Mouse (Mus musculus): ENCODE measurements around the gene Yipf6. TPM values are rescaled to one million over a fixed set of nuclear protein-coding genes. Genes with fewer than 3 reads are reported as not detected.
"Not testable (repeated sequence)": the region's sequence is repeated elsewhere in the genome, so short reads cannot be mapped to it uniquely, and the experiment has no call there.

Gene Yipf6
- polyA plus RNA-seq (2012; rRNA removed): 32.6 and 33.7 TPM in 2 replicates

DNA sequence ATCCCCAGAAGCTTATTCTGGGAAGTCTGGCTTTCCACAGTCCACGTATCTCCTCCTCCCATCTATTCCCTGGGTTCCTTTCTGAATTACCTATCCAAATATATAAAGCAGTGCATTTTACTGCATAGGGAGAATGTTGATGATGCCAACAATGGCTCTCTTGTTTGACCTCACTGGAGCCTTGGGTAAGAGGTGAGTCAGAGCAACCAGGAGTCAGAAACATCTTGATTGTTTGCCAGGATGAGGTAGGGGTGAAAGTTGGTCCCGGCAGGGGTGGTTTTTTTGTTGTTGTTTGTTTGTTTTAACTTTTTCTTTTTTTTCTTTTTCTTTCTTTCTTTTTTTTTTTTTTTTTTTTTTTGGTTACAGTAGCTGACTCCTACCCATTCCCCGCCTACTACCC, at the start of gene Yipf6:
Gene Yipf6, plus strand, starts transcription at position 216 of the 400 bp plus-strand sequence.
- no peak for DNase-seq (ENCODE audit: low read depth)

DNA sequence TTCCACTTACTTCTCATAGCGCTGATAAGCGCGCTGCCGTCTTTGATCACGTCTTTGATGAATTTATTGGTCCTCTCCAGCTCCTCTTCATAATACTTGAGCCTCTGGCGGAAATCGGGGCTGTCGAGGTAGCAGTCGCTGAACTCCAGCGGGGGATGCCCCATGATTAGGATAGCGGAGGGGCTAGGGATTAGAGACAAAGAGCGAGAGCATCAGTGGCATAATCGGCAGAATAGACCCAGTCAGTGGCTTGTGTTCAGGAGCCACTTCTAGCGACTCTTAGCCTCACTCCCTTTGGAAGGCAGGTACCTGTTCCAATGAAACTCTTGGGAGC, 46.1 kb upstream of the Yipf6 start:
- no peak for DNase-seq (ENCODE audit: low read depth)

DNA sequence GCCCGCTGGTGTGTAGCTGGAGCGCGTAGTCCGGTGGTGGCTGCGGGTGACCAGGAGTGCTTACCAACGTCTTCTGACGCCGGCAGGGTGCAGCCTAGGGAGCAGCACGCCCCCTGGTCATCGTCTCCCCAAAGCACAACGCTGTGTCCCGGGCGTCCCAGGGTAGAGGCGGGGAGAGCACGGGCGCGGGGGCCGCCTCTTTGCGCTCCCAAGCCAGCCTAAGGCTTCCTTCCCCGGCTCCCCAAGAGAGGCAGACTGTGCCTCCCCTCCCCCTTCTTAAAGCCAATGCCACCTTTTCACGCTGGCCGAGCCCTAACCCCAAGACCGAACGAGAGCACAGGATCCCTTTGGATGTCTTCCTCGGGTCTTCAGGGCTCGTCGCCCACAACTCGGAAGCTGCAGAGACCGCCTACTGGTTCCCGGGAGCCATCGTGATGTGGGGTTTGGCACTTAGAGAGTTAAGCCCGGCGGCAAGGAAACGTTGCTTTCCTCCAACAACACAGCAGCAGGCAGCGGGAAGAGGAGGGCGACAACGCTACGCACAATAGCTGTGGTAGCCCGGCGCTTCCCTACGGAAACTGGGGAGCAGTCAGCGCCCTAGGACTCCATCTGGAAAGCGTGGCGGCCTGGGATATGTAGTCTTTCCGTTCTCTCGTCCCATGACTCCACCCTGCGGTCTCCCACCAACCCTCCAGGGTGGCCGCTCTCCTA, 45.6 kb upstream of the Yipf6 start, which contains the start of gene Ophn1:
Gene Ophn1, minus strand, starts transcription at position 620 of the 711 bp plus-strand sequence.
- no peak for DNase-seq (ENCODE audit: low read depth)

DNA sequence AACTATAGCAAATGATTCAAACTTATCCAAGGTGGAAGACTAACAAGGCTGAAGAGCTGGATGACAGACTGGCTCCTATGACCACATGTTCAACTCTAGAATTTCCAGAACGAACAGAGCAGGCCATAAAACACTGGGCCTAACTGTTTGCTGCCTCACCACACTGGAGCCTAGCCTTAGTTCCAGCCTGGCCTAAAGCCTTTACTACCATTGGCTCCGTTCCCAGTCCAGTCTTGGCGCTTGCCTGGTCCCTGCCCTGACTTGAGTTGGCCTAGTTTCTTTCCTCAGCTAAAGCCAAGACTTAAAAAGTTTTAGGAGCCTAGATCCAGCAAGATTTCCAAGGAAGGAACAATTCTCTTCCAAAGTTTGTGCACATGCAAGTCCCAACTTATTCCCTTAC, 37.8 kb upstream of the Yipf6 start:
- DNase-seq (ENCODE audit: low read depth): peak; percentile 49

DNA sequence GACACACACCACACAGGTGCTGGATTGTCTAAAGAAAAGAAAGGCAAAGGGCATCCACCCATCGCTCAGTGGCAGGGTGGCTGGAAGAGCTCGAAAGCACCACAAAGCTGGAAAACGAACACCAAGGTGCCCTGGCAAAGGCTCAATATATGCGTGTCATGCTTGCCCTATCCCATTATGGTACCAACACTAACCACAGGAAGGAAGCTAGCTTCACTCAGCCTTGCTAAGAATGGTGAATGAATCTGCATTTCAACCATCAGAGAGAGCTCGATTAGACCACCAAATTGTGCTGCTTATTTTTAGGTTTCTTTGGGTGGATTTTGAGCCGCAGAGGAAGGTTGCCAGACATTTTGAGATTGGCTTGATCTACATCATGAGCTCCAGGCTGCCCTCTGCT, 31.9 kb upstream of the Yipf6 start:
- no peak for DNase-seq (ENCODE audit: low read depth)

DNA sequence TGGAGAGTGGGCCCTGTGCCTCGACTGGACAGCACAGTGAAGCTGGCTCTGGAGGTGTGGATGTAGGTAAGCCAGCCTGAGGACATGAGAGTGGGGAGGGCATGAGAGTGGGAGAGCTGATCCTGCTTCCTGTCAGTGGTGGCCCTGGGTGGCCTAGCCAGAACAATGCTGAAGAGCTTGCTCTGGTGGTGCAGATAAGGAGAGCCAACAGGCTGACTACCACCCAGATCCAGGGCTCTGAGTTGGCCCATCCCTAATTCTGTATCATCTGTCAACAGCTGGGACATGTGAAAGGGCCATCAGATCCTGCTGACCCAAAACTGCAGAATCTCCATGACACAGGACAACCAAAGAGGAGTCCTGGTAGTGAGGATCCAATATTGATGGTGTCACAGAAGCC, 27.2 kb upstream of the Yipf6 start:
- DNase-seq (ENCODE audit: low read depth): no peak

DNA sequence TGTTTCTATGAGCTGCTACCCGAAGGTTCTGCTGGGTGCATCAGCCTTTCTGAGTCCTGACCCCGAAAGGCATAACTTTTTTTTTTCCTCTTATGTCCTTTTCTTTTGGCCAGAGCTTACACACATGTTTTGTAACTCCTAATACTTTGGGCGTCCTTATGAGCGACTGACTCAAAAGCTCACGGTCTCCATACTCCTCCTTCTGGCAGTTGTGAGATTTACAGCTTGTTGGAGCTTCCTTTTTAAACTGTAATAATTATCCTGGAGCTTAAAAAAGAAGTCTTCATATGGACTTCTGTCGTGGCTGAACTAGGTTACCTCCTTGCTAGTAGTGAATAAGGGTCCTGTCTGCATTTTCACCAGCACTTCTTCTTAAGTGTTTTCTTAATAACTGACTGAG, 16.7 kb upstream of the Yipf6 start:
- no peak for DNase-seq (ENCODE audit: low read depth)

DNA sequence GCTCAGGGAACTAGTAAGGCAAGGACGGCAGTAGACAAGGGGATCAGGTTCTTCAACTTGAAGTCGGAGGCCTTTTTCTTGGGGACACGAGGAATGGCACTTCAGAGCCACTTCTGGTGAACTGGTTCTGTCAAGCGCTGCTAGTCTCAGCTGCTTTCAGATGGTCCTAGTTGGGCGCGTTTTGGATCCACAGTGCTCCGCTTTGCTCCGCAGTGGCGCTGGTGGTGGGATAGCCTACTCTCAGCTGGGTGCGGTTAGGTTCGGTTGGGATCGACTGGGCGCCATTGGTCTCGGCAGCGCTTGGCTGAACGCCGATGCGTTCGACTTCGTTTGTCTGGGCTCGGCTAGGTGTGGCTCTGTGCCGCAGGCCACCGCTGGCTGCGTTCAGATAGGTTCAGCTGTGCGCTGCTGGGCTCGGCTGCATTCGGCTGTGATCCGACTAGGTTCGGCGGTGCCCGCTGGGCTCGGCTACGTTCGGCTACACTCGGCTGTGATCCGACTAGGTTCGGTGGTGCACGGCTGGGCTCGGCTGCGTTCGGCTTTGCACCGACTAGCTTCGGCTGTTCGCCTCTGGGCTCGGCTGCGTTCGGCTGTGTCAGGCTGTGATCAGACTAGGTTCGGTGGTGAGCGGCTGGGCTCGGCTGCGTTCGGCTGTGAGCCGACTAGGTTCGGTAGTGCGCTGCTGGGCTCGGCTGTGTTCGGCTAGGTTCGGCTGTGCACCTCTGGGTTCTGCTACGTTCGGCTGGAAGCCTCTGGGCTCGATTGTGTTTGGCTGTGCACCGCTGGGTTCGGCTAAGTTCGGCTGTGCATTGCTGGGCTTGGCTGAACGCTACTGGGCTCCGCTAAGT, 815 bp downstream of the Yipf6 start:
- no peak for DNase-seq (ENCODE audit: low read depth)

DNA sequence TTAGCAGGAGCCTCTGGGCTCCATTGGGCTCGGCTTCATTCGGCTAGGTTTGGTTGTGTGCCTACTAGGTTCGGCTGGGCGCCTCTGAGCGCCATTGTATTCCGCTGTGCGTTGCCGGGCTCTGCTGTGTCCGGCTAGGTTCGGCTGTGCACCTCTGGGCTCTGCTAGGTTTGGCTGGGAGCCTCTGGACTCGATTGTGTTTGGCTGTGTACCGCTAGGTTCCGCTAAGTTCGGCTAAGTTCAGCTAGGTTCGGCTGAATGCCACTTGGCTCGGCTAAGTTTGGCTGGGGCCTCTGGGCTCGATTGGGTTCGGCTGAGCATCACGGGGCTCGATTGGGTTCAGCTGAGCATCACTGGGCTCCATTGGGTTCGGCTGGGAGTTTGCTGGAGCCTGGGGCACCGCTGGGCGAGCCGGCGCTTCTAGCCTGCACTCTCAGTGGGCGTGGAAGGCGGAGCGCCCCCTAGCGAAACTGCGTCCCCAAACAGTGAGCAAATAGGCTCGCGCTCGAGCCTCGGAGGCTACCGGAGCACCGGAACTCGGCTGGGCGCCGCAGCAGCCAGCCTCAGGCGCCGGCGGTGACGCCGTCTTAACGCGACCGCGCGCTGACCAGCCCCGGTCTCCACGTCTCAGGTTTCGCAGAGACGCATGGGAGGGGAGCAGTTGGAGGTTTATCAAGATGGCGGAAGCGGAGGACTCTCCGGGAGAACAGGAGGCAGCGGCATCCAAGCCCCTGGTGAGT, 1.6 kb downstream of the Yipf6 start:
- DNase-seq (ENCODE audit: low read depth): no peak

DNA sequence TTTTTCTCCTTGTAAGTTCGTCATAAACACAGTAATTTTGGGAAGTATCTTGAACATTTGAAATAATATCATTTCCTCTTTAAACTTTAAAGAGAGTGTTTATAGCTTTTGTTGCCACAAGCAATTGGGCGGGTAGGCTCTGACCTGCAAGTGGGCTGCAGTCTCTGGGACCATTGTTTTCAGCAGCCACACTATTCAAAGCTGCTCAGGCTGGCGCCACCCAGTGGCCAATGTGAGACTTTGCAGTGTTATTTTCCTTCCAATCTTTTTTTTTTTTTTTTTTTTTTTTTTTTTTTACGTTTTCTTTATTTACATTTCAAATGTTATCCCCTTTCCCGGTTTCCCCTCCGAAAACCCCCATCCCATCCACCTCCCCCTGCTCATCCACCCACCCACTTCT, 17.8 kb downstream of the Yipf6 start:
- no peak for DNase-seq (ENCODE audit: low read depth)

DNA sequence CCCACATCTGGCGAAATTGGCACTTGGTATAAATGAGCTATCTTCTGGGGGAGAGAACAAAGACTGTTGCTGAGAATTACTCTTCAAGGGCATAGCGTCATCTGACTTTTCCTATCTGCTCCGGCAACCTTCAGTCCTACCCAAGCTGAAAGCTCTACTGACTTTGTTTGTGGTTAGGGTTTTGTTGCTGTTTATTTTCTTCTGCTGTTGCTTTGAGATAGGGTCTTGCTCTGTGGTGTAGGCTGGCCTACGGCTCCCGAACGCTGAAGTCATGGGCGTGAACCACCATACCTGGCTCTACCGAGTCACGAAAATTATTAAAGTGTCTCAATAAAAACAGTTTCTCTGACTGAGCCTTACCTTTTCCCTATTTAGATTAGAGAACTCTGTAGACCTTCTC, 22.2 kb downstream of the Yipf6 start:
- no peak for DNase-seq (ENCODE audit: low read depth)

DNA sequence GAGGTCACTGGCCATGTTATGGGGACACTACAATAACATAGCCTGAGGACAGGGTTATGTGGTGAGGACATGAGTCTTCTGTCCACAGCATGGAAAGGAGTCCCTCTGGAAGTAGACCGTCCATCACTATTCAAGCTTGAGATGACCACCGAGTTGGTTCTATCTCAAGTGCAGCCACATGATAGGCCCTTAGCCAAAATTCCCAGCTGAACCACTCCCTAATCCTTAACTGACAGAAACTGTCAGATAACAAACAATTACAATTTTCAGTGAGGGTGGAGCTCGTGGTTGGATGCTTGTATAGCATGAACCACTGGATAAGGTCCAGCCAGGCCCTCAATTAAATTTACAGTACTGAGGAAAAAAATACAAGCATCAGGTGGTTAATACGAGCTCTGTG, 22.9 kb downstream of the Yipf6 start:
- DNase-seq (ENCODE audit: low read depth): no peak

DNA sequence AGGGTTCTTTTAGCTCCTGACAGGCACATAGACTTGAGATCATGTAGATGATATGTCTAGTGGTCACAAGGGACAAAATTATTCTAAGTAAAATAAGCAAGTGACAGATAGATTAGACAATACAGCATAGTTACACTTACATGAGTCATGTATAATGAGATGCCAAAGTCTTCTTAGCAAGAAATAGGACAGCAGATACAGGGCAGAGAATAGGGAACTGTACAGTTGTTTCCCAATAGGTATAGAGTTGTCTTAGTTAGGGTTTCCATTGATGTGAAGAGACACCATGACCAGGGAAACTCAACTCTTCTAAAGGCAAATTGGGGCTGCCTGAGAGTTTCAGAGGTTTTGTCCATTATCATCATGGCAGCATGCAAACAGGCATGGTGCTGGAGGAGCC, 27.6 kb downstream of the Yipf6 start:
- no peak for DNase-seq (ENCODE audit: low read depth)

DNA sequence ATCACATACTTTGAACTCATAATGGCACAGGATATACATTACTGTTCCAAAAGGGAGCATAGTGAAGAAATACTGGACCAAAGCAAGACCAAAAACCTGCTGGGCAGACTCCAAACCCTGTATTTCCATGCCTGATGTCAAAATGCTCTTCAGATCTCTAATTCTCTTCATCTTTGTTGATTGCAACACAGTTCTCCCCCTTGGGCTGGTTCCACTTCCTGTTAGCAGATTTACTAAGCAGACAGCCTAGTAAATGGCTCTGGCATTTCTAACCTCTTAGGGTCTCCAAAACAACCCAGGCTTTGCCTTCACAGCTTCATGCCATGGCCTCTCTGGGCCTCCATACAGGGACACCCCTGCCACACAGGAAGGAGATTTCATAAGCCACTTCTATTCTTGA, 28.4 kb downstream of the Yipf6 start:
- no peak for DNase-seq (ENCODE audit: low read depth)

DNA sequence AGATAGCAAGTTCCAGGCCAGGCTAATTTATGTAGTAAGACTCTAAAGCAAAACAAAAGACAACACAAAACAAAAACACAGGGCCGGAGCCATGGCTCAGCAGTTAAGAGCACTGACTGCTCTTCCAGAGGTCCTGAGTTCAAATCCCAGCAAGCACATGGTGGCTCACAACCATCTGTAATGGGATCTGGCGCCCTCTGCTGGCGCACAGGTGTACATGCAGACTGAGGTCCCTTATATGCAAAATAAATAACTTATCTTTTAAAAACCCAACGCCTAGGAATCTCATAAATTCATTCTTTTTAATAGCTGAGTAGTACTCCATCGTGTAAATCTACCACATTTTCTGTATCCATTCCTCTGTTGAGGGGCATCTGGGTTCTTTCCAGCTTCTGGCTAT, 50.5 kb downstream of the Yipf6 start:
- not testable (repeated sequence) for DNase-seq (ENCODE audit: low read depth)

DNA sequence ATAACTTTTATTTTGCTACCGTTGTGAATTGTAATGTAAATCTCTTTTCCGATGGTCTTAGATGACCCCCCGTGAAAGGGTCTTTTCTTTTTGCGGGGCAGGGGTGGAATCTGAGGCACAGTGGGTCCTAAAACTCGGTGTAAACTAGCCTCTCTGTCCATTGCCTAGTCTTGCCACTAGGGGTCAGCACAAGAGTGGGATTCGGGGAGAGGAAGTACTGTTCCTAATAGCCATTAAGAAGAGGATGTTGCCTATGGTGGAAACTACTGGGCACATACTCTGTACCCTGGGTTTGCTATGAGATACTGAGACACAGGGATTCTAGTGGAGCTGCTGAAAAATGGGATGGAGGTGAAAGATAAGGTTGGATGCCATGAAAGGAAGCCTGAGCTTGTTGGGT, 53.5 kb downstream of the Yipf6 start:
- no peak for DNase-seq (ENCODE audit: low read depth)

Other genes with a start within 250 kb of the Yipf6 start
- gene Ophn1, start 45.3 kb upstream of the Yipf6 start, polyA plus RNA-seq (2012; rRNA removed): 6.5 and 8.4 TPM in 2 replicates
- gene Stard8, start 66.9 kb downstream of the Yipf6 start, polyA plus RNA-seq (2012; rRNA removed): 23.4 and 26.8 TPM in 2 replicates
- gene Efnb1, start 199.8 kb downstream of the Yipf6 start, polyA plus RNA-seq (2012; rRNA removed): 28.7 and 34.8 TPM in 2 replicates